Mouse (Mus musculus) gastrocnemius, postnatal 25 days (tissue): ENCODE measurements at regions not wholly inside any gene's neighbourhood (a gene's known extent, or its start where the extent isn't known, plus 50 kb on each side); places are given as distances from the start of the nearest gene placed in this dataset.

Experiments used
- DNase-seq: peaks from one replicate; pipeline ENCODE4 v3.0.0; 2022

GRCm38 (mm10) chr6:120614526-120614925 is 51.6 kb upstream of the Cecr2 start:
- no peak for DNase-seq

GRCm38 (mm10) chr6:120612346-120612745 is 53.8 kb upstream of the Cecr2 start:
- no peak for DNase-seq

- DNase-seq = no peak
These were observed 56.3 kb upstream of the Cecr2 start for GRCm38 (mm10) chr6:120609858-120610257.

- DNase-seq = no peak
These were observed 60.7 kb upstream of the Cecr2 start for GRCm38 (mm10) chr6:120605471-120605870.

GRCm38 (mm10) chr6:120604020-120604958 is 61.9 kb upstream of the Cecr2 start:
- DNase-seq = no peak

DNA sequence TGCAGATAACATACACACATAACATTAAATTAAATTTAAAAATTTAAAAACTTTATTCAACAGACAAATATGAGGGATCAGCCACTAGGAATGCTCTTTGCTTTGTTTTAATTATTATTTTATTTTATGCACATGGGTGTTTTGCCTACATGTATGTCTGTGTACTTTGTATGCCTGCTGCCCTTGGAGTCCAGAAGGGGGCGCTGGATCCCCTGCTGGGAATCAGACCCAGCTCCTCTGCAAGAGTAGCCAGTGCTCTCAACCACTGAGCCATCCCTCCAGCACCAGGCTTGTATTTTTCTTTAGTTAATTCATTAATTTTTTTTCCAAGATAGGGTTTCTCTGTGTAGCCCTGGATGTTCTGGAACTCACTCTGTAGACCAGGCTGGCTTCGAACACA is 62.7 kb upstream of the Cecr2 start:
- no peak for DNase-seq

DNA sequence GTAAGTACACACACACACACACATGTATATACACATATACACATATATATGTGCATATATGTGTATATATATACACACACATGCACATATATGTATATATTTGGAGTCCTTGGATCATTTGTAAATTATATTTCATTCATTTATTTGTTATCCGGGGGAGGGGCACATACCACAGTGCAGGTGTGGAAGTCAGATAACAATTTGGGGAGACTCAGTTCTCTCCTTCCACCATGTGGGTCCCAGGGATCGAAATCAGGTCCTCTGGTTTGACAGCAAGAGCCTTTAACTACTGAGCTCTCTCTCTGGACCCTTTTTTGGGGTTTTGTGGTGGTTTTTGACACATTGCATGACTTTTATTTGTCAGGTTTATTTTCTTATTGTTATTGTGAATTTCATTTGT is 65.8 kb upstream of the Cecr2 start:
- DNase-seq = no peak

- no peak for DNase-seq
These were observed 67.4 kb upstream of the Hdhd5 start for GRCm38 (mm10) chr6:120598471-120598870.

DNA sequence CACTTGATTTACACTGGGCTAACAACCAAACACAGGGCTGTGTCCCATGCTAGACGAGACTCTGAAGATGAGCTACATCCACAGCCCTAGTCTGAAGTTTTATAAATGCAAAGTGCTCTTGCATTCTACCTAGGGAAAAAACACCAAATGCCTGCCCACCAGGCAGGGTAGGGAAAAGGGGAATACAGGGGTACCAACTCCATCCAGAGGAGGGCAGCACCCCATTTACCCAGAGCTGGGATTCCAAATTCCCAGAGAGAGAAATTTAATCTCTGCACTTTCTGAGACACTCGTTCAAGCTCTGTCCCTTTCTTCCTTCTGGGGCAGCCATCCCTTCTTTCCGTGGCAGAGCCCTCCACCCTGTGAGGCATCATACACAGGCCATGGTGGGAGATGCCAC is 66.8 kb upstream of the Hdhd5 start:
- DNase-seq = no peak

DNA sequence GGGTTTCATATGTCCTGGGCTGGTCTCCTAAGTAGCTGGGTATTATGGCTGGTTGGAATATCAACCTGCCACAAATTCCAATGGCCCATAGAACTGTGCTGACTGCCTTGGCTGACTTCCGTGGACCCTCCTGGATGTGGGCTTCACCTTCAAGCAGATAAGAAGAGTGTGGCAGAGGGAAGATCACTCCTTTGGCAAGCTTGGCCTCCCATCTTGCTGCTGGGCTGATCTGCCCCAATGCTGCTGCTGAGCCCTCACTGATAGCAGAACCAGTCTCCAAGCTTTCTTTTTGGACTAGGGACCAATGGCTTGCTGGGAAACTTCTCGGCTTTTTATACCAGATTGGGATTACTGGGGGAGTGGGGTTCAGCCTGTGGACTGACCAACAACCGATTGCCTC is 65.6 kb upstream of the Hdhd5 start:
- no peak for DNase-seq

DNA sequence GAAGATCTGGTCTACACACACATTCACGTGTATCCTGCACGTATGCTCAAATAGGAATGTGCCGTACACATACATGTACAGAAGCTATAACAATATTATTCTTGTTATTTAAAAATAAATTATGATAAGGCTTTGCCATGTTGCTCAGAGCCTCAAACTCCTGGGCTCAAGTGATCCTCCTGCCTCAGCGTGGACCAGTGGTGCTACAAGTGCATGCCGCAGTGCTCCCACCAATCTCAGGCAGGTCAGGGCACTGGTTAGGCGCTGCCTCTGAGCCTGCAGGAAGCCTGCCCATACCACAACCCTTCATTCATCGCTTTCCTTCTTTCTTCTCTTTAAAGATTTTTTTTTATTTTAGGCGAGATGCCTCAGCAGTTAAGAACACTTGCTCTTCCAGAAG is 63.3 kb upstream of the Hdhd5 start:
- no peak for DNase-seq

GRCm38 (mm10) chr6:120592705-120593104 is 61.6 kb upstream of the Hdhd5 start:
- DNase-seq = no peak

DNA sequence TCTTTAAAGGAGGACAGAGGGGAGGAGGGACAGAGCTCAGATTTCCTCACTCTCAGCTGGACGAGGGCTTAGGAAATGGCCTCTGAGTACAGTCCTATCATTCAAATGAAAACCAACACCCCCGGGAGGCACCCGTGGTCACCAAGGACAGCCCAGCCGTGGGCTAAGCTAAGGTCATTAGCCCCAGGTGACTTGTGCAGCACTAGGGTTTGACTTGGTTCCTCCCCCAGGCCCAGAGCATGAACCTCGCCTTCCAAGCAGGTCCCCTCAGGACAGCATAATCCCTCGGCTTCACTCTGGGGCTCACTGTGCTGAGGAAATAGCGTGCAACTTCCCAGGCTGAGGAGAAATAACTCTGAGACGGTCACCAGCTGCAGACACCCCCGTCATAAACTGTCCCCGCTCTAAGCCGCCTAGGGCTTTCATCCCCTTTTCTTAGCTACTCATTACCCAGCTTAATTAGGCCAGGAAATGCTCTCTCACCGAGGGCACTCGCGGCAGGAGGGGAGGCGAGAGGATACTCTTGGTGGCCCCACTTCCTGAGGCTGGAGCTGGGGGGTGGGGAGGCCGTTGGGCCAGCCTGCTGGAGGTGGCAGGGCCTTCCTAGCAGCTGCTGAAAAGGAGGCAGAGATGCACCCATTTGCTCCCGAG is 61.0 kb upstream of the Hdhd5 start:
- peak; percentile 77 for DNase-seq

DNA sequence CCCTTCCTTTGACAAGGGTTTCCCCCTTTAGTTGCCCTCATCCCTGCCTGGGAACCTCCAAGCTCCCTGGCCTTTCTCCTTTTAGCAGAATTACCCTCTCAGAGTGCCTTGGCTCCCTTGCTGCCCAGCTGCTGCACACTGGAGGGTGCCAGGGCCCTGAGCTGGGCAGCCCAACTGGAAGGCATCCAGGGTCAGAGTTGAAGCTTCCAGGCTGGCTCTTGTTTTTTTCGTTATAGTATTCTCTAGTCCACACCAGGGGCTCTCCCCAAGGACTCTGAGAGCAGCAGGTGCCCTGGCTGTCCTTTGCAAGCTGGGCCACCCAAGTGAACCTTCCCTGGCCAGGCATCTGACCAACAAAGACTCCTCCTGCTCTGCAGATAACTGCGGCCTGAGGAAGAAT is 59.1 kb upstream of the Hdhd5 start:
- DNase-seq = peak; percentile 84

- DNase-seq = no peak
These were observed 57.9 kb upstream of the Hdhd5 start for GRCm38 (mm10) chr6:120588701-120589659.

DNA sequence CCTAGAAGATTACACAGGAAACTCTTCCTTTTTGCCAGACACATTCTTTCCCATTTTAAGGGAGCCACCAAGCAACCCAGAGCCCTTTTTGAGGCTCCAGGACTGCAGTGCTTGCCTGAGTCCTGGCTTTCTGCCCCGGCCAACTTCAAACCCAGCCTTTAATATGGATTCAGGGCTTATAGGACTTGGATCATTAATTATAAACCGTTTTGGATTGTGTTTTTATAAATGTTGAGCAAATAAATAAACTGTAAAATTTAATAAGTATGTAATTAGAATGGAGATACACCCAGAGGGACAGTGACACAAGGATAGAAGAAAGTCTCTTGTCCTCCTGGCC is 54.8 kb upstream of the Hdhd5 start:
- DNase-seq = no peak

DNA sequence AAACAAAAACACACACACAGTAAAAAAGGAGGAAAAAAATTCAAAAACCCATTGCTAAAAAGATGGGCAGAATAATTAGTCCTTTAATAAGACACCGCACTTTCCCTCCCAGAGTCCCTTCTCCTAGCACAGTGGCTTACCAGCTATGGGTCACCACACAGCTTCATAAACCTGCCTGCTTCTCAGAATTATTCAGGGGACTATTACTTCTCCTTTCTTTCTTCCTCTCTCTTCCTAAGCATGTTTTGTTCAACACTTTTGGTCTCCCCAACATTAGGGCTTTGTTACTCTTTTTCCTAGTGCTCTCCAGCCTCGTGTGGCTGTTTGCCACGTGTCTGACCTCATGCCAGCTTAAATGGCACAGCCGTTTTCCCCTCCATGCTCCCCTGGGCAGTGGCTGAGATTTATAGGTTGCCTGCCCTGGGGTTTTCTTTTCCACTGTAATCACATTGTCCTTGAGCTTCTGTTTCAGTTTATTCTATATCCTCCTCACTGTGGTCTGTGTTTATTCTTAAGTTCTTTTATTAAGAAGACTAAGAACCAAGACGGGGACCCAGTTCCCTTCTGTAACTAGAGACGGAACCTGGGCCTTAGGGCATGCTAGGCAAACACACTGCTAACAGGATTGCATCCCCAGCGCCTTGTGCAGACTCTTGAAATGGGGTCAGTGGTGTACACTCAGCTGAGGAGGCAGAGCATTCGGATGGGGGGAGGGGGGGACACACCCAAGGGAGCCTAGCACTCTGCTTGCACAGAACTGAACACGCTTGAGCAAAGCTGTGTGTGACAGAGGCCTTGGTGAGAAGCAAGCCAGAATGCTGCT is 54.2 kb upstream of the Hdhd5 start:
- no peak for DNase-seq

DNA sequence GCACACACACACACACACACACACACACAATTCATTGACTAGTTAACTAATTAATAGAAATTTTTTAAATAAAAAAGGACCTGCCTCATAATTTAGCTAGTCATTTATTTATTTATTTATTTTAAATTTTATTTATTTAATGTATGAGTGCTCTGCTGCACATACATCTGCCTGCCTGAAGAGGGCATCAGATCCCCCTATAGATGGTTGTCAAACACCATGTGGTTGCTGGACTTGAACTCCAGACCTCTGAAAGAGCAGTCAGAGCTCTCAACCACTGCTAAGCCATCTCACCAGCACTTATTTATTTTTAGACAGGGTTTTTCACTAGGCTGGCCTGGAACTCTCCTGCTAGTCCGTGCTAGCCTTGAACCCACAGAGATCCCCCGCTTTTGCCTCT is 50.6 kb upstream of the Hdhd5 start:
- DNase-seq = no peak
